Mouse (Mus musculus) neural tube, embryonic 11.5 days (tissue): ENCODE data around the gene Ugt1a9. TPM values are rescaled to one million over a fixed set of nuclear protein-coding genes. Genes with fewer than 3 reads are reported as not detected.

ENCODE experiments used
- ATAC-seq: fragments of 200-750 bp; cut with Nextera tagmentation; 2 replicates; pipeline ENCODE4 v1.8.0; 2017; ENCODE audit warnings: moderate number of reproducible peaks, mild to moderate bottlenecking, moderate TSS enrichment, moderate library complexity; ENCODE audit not compliant: insufficient read depth, low FRiP score, low TSS enrichment
- DNase-seq: peaks from one replicate; pipeline ENCODE4 v3.0.0-alpha.2; 2015; ENCODE audit warnings: low spot score
- H3K27ac ChIP-seq: fragments of 300-500 bp; sonication (generic); 2 replicates; pipeline ENCODE4 v1.5.1; 2014; ENCODE audit warnings: low read depth, mild to moderate bottlenecking, low read length
- H3K27me3 ChIP-seq: fragments of 300-500 bp; sonication (generic); 2 replicates; pipeline ENCODE4 v1.6.1; 2014; ENCODE audit warnings: mild to moderate bottlenecking, low read length, mixed read lengths; ENCODE audit not compliant: control insufficient read depth, insufficient read depth
- H3K36me3 ChIP-seq: fragments of 300-500 bp; sonication (generic); 2 replicates; pipeline ENCODE4 v1.6.1; 2014; ENCODE audit warnings: mild to moderate bottlenecking, low read length, moderate library complexity, mixed read lengths; ENCODE audit not compliant: control insufficient read depth, insufficient read depth
- H3K4me1 ChIP-seq: fragments of 300-500 bp; sonication (generic); 2 replicates; pipeline ENCODE4 v1.6.1; 2014; ENCODE audit warnings: low read length, mixed read lengths; ENCODE audit not compliant: control insufficient read depth, insufficient read depth
- H3K4me2 ChIP-seq: fragments of 300-500 bp; sonication (generic); 2 replicates; pipeline ENCODE4 v1.6.1; 2014; ENCODE audit warnings: low read depth, mild to moderate bottlenecking, moderate library complexity
- H3K4me3 ChIP-seq: fragments of 300-500 bp; sonication (generic); 2 replicates; pipeline ENCODE4 v1.5.1; 2014; ENCODE audit warnings: low read depth, low read length
- H3K9ac ChIP-seq: fragments of 300-500 bp; sonication (generic); 2 replicates; pipeline ENCODE4 v1.6.1; 2014; ENCODE audit warnings: mild to moderate bottlenecking, low read length
- H3K9me3 ChIP-seq: fragments of 300-500 bp; sonication (generic); 2 replicates; pipeline ENCODE4 v1.6.1; 2016; ENCODE audit warnings: low read length; ENCODE audit not compliant: control insufficient read depth
- WGBS: fragments of 180-500 bp; shearing (Covaris S2); extraction: QIAGEN DNeasy Blood & Tissue Kit; methylation state at CpG from one replicate; pipeline ENCODE4 v1.1.7; 2014; 5-methylcytosine and 5-hydroxymethylcytosine counted together
- polyA plus RNA-seq: library from polyadenylated mRNA; unstranded; fragments of >200 nt; fragmentation: Nextera tagmentation; extraction: Ambion mirVana; gene quantifications from 2 replicates; pipeline ENCODE4 v1.2.1, GENCODE M21; 2014

Ugt1a9 gene
- polyA plus RNA-seq, 1 experiment from 2014 or later: not detected

DNA sequence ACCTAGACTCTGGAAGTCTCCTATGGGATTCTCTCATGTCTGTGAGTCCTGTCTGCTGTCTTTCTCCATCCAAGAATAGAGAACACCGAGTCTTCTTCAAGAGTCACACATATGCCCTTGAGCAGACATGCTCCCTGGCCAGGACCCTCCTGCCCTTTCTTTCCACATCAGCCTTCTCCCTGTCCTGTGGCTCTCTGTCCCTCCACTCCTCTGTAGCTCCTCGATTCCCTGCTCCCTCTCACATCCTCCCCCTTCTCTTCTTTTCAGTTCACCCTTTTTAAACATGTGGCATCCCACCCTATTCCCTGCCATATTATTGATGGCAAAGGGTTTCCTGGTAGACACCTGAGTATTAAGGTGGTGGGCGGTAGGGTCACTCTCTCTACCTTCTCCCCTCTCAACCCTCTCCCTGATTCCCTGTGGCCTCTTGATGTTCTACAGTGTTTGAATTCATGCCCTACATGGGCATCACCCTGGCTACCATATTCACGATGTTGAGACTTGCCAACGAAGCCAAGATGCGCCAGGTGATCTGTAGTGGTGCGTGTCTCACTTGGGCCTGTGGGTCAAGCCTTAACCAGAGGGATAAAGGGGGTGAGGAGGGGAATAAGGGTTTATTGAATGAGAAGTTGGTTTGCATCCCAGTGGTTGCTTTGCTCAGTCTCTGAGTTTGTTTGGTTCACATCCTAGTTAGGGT is 161.4 kb downstream of the Ugt1a9 start:
- no peaks in the 10 kb centered on the region for H3K36me3 ChIP-seq
- DNase-seq: no peak
- no peak overlapping the region for H3K27ac ChIP-seq
- no peak overlapping the region for H3K4me2 ChIP-seq
- H3K4me3 ChIP-seq: no peak overlapping the region
- H3K4me1 ChIP-seq: no peaks in the 10 kb centered on the region
- no peaks in the 10 kb centered on the region for H3K27me3 ChIP-seq
- 66% methylated on average over 7 of the region's 7 CpGs for WGBS
- H3K9me3 ChIP-seq: peaks cover 93% of the 10 kb centered on the region
- no peak for ATAC-seq
- H3K9ac ChIP-seq: no peak overlapping the region

DNA sequence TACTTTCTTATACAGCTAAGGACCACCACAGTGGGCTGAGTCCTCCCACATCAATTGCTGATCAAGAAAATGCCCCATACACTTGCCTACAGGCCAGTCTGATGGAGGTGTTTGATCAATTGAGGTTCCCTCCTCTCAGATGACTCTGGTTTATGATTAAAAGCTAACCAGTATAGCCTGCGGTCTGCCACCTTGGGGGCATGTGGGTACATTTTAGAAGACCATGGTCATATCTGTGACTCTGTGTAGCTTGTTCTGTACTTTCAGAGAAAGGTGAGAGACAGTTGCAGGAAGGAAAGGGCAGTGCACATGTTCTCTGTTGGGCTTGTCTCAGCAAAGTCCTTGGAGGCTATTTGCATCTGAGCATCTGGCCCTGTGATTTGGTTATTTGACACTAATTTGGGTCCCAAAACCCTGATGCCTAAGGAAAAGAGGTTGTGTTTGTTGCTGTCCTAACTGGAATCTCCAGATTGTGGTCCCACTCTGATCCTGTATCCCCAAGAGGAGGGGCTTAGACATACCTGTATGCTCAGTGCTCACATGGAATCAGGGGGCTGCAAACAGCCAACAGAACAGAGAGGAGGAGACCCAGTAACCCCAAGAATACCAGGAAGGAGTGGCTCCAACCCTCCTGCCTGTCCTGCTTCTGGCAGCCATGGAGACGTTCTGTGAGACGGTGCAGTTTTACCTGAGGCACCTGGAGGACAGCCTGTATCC is 162.2 kb downstream of the Ugt1a9 start:
- Histone ChIP-seq H3K9ac (no peak overlapping the region), H3K9me3 (peaks cover 93% of the 10 kb centered on the region), H3K4me1 (no peaks in the 10 kb centered on the region), H3K27ac (no peak overlapping the region), H3K4me2 (no peak overlapping the region), H3K27me3 (no peaks in the 10 kb centered on the region), H3K4me3 (no peak overlapping the region), H3K36me3 (no peaks in the 10 kb centered on the region)
- 56% methylated on average over 3 of the region's 3 CpGs for WGBS
- ATAC-seq (no peak), DNase-seq (no peak)

DNA sequence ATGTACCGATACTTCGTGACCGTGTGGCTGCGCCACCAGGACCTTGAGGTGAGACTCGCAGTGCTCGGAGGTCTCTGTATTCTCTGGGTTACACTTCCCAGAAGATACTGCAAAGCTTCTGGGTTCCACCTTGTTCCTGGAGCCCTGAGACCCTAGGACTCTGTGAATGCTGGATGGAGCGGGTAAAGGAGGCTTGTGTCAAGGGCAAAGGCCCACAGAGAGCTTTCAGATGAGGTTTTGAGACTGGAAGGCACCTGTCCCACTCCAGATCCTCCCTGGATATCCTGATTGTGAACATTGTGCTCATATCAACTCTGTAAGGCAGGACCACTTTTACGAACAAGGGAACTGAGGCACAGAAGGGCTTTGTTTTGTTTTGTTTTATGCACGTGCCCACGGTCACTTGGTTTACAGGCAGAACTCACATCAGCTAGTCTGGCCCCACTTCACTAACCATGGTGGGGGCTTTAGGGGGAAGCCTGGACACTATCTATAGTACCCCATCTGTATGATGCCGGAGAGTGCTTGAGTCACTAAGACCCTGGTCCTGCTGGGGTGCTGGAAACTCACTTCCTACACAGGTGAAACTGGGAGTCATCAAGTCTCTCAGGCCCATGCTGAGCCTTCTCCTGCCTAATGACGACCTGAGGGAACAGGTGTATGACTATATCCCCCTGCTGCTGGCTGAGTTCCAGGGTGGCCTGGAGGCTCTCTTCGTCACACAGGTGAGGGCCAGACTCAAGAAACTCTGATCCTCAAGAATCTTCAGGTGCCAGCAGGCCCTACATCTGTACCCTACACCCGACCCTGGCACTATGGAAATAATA is 163.0 kb downstream of the Ugt1a9 start:
- H3K4me1 ChIP-seq: no peaks in the 10 kb centered on the region
- ATAC-seq (no peak), DNase-seq (no peak)
- H3K27me3 ChIP-seq: no peaks in the 10 kb centered on the region
- H3K4me2 ChIP-seq: no peak overlapping the region
- no peak overlapping the region for H3K4me3 ChIP-seq
- WGBS: 70% methylated on average over 14 of the region's 14 CpGs
- H3K27ac ChIP-seq: no peak overlapping the region
- H3K36me3 ChIP-seq: no peaks in the 10 kb centered on the region
- peaks cover 92% of the 10 kb centered on the region for H3K9me3 ChIP-seq
- H3K9ac ChIP-seq: no peak overlapping the region

DNA sequence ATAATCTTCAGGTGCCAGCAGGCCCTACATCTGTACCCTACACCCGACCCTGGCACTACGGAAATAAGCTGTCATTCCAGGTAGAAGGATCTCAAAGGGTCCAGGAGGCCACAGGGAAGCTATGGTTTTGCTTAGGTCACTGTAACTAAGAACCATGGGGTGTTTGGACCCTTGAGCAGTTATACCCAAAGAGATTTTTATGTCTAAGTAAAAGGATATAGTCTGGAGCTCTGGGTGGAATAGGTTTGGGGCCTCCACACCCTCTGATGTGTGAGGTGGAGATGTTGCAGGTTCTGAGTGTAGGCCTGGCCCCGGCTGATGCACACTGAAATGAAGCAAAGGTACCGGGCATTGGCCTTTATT is 163.6 kb downstream of the Ugt1a9 start:
- no peak for DNase-seq
- ATAC-seq: no peak
- Histone ChIP-seq H3K27me3 (no peaks in the 10 kb centered on the region), H3K9me3 (peaks cover 96% of the 10 kb centered on the region), H3K4me3 (no peak overlapping the region), H3K4me2 (no peak overlapping the region), H3K36me3 (0 out of 2 replicates have a peak, but pooled peaks cover 2% of the 10 kb centered on the region), H3K4me1 (no peaks in the 10 kb centered on the region), H3K27ac (no peak overlapping the region), H3K9ac (no peak overlapping the region)
- WGBS: 66% methylated on average over 4 of the region's 4 CpGs

DNA sequence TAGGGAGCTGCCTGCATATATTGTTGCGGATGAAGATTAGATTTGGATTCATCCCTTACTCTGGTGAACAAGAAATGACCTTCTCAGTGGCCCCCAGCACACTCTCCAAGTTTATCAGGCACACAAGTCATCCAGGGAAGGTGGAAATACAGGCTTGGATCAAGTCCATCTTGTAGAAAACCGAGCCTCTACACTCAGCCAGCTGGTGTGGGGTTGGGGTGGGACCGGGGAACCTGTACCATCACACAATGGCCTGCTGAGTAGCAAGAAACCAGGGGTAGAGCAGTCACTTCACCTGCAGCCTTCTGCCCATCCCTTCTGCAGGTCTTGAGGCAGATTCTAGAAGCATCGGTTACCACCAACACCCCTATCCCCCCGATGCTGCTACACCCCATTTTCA is 164.0 kb downstream of the Ugt1a9 start:
- H3K9me3 ChIP-seq: peaks cover 96% of the 10 kb centered on the region
- H3K4me1 ChIP-seq: no peaks in the 10 kb centered on the region
- no peak for ATAC-seq
- H3K9ac ChIP-seq: no peak overlapping the region
- H3K4me2 ChIP-seq: no peak overlapping the region
- H3K27ac ChIP-seq: no peak overlapping the region
- no peak for DNase-seq
- no peak overlapping the region for H3K4me3 ChIP-seq
- H3K27me3 ChIP-seq: no peaks in the 10 kb centered on the region
- WGBS: 42% methylated on average over 5 of the region's 5 CpGs
- 0 out of 2 replicates have a peak, but pooled peaks cover 2% of the 10 kb centered on the region for H3K36me3 ChIP-seq

DNA sequence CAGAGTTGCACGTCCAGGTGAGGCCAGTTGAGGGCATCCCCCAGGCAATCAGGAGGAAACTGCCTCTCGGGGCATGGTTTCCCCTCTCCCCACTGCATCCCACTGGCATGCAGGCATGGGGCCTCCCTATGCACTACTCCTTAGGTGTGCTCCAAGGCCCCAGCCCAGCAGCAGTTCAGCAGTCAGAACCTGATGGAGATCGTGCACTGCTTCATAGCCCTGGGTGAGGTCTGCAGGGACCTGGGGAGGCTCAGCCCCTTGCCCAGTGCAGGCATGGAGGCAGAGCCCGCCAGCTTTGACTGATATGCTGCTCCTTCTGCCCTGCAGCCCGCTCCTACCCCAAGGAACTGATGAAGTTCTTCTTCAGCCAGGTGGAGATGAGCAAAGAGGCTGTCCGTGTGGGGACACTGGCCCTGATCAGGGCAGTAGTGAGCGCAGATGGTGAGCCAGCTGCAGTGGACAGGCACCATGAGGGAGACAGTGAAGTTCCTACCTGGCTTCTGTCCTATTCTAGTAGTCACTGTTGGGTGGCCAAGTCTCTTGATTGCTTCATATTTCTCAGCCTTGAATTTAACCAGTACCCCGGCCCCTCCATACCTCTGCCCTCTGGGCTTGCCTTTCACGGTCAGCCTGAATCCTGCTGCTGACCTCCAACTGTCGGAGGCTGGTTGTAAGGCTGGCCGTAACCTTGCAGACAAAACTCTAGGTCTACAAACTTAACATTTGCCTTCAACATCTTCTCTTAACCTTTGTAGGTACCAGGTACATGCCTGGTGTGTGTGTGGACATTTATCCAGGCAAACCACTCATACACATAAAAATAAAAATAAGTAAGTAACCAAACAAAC is 164.7 kb downstream of the Ugt1a9 start:
- DNase-seq (no peak), ATAC-seq (no peak)
- 66% methylated on average over 11 of the region's 11 CpGs for WGBS

DNA sequence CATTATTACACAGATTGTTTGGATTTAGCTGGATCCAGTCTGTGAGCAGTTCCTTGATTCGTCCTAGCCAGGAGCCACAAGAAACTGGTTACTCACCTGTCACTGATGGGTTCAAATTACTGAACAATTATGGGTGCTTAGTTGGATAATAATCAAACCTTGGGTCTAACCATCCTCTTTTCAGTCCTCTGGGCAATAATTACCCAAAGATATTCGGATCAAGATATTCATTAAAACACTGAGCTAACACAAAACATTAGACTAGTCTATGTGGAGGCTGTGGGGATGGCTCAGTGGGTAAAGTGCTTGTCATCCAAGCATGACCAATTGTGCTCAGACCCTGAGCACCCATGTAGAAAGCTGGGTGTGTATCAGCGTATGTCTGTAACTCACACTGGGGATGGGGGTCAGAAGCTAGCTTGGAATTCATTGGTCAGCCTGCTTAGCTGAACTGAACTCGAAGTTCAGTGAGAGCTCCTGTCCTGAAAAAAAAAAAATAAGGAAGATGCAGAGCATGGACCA is 165.4 kb downstream of the Ugt1a9 start:
- WGBS: 67% methylated on average over 4 of the region's 4 CpGs
- no peak for ATAC-seq

More for the DNA sequence above, 164.7 kb downstream of the Ugt1a9 start:
- 0 out of 2 replicates have a peak, but pooled peaks cover 2% of the 10 kb centered on the region for H3K36me3 ChIP-seq
- no peak overlapping the region for H3K4me3 ChIP-seq
- no peak overlapping the region for H3K27ac ChIP-seq
- no peak overlapping the region for H3K4me2 ChIP-seq
- no peaks in the 10 kb centered on the region for H3K27me3 ChIP-seq
- H3K4me1 ChIP-seq: no peaks in the 10 kb centered on the region
- no peak overlapping the region for H3K9ac ChIP-seq
- H3K9me3 ChIP-seq: peaks cover 96% of the 10 kb centered on the region

DNA sequence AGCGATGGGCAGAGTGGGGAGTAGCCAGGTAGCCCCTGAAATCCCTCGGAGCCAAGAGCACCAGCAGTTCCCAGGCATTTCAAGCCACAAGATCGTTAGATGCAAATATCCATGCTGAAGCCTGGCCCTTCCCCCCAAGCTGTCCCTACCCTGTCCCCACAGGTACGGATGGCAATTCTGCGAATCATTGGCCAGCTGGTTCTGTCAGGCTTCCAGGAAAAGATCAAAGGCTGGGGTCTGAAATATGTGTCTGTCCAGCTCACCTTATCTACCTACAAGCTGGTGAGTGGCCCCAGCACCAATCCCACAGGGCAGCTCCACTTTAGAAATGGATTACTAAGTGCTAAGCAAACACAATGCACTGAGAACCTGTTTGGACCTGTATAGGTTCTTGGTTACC is 166.7 kb downstream of the Ugt1a9 start:
- Histone ChIP-seq H3K4me2 (no peak overlapping the region), H3K27ac (no peak overlapping the region), H3K9ac (no peak overlapping the region), H3K36me3 (0 out of 2 replicates have a peak, but pooled peaks cover 2% of the 10 kb centered on the region), H3K4me3 (no peak overlapping the region), H3K27me3 (no peaks in the 10 kb centered on the region), H3K4me1 (no peaks in the 10 kb centered on the region), H3K9me3 (peaks cover 94% of the 10 kb centered on the region)
- WGBS: 82% methylated on average over 5 of the region's 5 CpGs
- ATAC-seq (no peak), DNase-seq (no peak)

More for the DNA sequence above, 165.4 kb downstream of the Ugt1a9 start:
- Histone ChIP-seq H3K4me3 (no peak overlapping the region), H3K4me2 (no peak overlapping the region), H3K4me1 (no peaks in the 10 kb centered on the region), H3K27me3 (no peaks in the 10 kb centered on the region), H3K9ac (no peak overlapping the region), H3K9me3 (peaks cover 96% of the 10 kb centered on the region), H3K36me3 (0 out of 2 replicates have a peak, but pooled peaks cover 2% of the 10 kb centered on the region), H3K27ac (no peak overlapping the region)
- DNase-seq: no peak
